Mouse (Mus musculus) left cerebral cortex, postnatal 36 days (tissue): ENCODE data around the gene Lpcat3. TPM values are rescaled to one million over a fixed set of nuclear protein-coding genes. Genes with fewer than 3 reads are reported as not detected.
A peak's percentile ranks its signal among the peaks of the same experiment; 100 is the strongest.
"Not testable (repeated sequence)": the region's sequence is repeated elsewhere in the genome, so short reads cannot be mapped to it uniquely, and the experiment has no call there.

Experiments
- DNase-seq, 2 experiments: peaks; one replicate each; pipeline ENCODE4 v3.0.0; 2021 to 2022; ENCODE audit warnings: low spot score in 2 of 2, mixed read lengths in 1 of 2
- intact Hi-C: fragments of 180-260 bp; cut with DNase I; formaldehyde crosslinking; loops from one replicate; pipeline ENCODE4 v1.15.1; 2025
- total RNA-seq, 2 experiments: library from RNA; stranded (reverse); gene quantifications; 2 replicates each; pipeline ENCODE4 v1.2.3; 2021

Lpcat3 gene
- 10 to 100 TPM; 20.9 to 23.0 TPM for total RNA-seq

DNA sequence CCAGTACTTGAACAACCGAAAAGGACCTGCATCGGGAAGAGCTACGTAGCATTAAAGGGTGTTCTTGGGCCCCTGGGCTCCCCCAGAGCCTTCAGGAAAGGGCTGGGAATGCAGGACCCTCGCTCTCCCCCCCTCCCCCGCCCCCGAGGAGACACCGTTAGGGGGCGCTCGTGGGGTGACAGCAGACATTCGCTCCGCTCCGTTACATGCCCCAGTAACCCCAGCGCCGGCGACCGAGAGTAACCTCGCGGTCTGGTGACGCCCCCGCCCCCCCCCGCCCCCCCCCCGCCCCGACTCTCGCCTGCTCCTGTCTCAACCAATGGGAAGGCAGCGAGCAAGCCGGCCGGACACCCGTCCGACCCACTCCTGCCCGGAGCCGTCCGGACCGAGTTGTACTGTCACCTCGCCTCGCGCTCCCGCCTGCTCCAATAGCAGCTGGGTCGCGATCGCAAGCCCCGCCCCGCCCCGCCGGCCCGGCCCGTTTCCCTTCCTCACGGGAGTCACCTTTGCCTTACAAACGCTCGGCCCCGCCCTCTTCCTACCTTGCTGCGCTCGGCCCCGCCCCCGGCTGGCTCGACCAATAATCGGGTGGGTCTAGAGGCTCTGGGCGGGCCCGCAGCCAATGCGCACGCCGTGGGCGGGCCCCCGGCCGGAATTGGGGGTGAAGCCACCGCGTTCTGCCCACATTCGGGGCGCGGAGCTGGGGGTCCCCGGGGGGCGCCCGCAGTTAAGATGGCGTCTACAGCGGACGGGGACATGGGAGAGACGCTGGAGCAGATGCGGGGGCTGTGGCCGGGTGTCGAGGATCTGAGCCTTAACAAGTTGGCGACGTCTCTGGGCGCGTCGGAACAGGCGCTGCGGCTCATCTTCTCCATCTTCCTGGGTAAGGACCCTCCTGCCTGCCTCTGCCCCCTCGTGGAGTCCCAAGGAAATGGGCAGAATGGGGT, at the start of gene Lpcat3:
Gene Lpcat3, plus strand, starts transcription at position 551 of the 947 bp plus-strand sequence.
- peak; percentile 97 to 98 for DNase-seq
- intact Hi-C loops: loop anchor here (1.0 to 5.0 kb wide), 3 partner anchors 40 to 97 kb away; partner anchors contain the start of gene Grcc10

DNA sequence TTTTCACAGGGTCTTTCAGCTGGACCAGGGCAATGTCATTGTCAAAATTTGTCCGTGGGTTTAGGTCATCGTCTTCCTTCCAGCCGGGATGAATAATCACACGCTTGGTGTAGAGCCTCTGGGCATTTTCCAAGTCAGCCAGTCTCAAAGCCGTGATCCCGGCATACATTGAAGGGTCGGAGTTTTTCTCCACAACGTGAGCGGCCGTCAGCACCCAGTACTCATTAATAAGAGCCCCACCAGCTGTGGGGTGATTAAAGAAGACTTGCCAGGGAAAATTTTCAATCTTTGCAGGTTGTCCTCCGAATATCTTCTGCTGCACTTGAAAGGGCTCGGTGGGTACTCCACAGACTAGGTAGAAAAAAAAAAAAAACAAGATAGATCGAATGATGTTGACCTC, 37.2 kb upstream of the Lpcat3 start:
- DNase-seq: no peak
- intact Hi-C loops: no loop called here

DNA sequence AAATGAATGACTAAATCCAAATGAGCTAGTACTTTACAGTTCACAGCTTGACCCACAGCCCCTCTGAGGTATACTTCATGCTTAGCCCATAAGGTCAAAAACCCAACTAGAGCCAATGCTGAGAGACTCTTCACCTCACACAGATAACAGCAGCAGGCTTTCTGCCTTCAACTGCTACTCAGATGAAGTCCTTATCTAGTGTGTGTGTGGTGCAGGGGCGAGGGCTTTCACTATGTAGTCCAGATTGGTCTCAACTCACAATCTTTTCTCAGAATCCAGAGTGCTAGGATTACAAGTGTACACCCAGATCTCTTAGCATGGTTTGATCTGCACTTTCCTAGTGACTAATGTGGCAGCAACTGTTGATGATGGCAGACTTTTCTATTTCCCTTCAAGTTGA, 36.6 kb upstream of the Lpcat3 start:
- intact Hi-C loops, DNase-seq: not testable (repeated sequence)

- intact Hi-C loops: no loop called here
These were observed 32.1 kb upstream of the Lpcat3 start for GRCm38 (mm10) chr6:124630763-124631162.

DNA sequence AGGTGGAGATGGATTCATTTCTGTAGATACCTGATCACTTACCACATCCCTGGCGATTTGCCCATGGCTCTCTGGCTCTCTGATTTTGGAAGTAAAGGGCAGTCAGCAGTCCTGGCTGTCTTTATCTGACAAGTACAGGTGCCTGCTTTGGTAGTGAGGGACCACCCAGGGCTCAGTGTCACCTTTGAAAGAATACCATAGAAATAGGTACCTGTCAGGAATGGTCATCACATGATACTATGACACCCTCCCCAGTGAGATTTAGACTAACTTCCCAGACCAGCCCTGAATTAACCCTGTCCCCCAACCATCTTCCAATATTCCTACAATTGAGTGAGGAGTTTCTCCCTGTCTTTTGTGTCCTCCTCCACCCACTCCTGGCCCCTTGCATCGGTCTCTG, 26.8 kb upstream of the Lpcat3 start, which contains the start of gene C1s2:
Gene C1s2, minus strand, starts transcription at position 101 of the 400 bp plus-strand sequence.
- DNase-seq, intact Hi-C loops: not testable (repeated sequence)

More at GRCm38 (mm10) chr6:124630763-124631162, 32.1 kb upstream of the Lpcat3 start:
- DNase-seq: no peak

GRCm38 (mm10) chr6:124636858-124637460, 25.9 kb upstream of the Lpcat3 start:
- intact Hi-C loops, DNase-seq: not testable (repeated sequence)

- intact Hi-C loops: loop anchor here (5.0 kb wide), 1 partner anchor 73 kb away; no protein-coding TSS in a partner anchor
- no peak for DNase-seq
These were observed 22.8 kb upstream of the Lpcat3 start for GRCm38 (mm10) chr6:124640041-124640440.

DNA sequence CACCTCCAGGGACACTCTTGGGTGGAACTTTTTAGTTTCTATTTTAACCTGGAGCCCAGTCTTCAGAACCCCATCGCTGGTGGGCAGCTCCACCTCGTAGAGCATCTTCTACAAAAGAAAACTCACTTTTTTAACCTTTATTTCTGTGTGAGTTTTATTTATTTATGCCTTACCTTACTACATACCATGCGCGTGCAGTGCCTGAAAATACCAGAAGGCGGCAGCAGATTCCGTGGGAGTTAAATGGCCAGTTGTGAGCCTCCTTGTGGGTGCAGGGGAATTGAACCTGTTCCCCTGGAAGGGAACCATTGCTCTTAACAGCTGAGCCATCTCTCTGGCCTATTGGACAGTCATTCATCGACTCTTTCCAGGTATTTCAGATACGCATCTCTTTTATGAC, 21.8 kb upstream of the Lpcat3 start:
- DNase-seq: peak; percentile 10 to 28
- intact Hi-C loops: loop anchor here (5.0 kb wide), 1 partner anchor 74 kb away; no protein-coding TSS in a partner anchor

GRCm38 (mm10) chr6:124646394-124646793, 16.4 kb upstream of the Lpcat3 start:
- intact Hi-C loops: no loop called here
- DNase-seq: no peak

GRCm38 (mm10) chr6:124655893-124656292, 6.9 kb upstream of the Lpcat3 start:
- intact Hi-C loops: no loop called here
- DNase-seq: no peak

GRCm38 (mm10) chr6:124658067-124658466, 4.8 kb upstream of the Lpcat3 start:
- DNase-seq: no peak
- intact Hi-C loops: no loop called here

DNA sequence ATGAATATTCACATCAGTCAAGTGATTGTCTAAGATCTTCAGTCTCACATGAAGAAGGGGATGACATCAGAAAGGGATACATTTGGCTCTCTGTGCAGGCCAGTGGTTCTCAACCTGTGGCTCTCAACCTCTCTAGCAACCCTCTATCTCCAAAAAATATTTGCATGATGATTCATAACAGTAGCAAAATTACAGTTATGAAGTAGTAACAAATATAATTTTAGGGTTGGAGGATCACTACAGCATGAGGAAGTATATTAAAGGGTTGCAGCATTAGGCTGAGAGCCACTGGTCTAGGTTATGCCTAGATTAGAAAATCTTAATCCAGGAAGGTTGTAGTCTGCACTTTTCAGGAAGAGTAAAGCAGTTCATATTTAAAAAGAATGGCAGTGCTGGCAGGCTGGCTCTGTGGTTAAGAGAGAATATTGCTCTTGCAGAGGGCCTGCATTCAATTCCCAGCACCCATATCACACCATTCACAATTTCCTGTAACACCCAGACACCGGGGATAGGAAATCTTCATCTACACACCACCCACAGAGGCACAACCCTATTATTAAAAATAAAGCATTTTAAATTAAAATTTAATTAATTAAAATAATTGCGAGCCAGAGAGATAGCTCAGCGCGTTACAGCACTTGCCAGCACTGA, 1.5 kb upstream of the Lpcat3 start:
- no peak for DNase-seq
- intact Hi-C loops: loop anchor here (5.0 kb wide), 1 partner anchor 41 kb away; no protein-coding TSS in a partner anchor

GRCm38 (mm10) chr6:124661995-124662394, 832 bp upstream of the Lpcat3 start:
- intact Hi-C loops: loop anchor here (1.0 to 5.0 kb wide), 3 partner anchors 40 to 97 kb away; partner anchors contain the start of gene Grcc10
- DNase-seq: no peak

- DNase-seq: no peak
- intact Hi-C loops: loop anchor here (2.0 to 5.0 kb wide), 2 partner anchors 39 to 77 kb away; partner anchors contain the start of gene Grcc10
These were observed 583 bp downstream of the Lpcat3 start for GRCm38 (mm10) chr6:124663424-124663795.

- intact Hi-C loops: loop anchor here (5.0 kb wide), 1 partner anchor 38 kb away; no protein-coding TSS in a partner anchor
- DNase-seq: no peak
These were observed 1.4 kb downstream of the Lpcat3 start for GRCm38 (mm10) chr6:124664256-124664655.

DNA sequence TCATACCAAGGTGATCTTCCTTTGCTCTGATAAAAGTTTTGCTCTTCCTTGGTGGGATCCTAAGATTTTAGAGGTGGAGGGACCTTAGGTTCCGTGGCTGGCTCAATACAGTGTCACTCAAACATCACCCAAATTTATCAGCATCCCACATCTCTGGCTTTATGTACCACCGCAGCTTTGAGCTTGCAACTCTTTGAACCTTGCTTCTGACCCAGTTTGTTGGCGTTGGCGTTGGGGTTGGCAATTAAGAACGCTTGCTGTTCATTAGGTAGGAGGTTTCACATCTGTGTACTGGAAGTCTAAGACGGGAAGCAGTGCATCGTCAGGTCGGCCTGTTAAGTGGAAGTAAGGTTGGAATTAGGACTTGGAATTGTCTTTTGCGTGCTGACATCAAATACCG, 2.2 kb downstream of the Lpcat3 start:
- DNase-seq: no peak
- intact Hi-C loops: no loop called here

DNA sequence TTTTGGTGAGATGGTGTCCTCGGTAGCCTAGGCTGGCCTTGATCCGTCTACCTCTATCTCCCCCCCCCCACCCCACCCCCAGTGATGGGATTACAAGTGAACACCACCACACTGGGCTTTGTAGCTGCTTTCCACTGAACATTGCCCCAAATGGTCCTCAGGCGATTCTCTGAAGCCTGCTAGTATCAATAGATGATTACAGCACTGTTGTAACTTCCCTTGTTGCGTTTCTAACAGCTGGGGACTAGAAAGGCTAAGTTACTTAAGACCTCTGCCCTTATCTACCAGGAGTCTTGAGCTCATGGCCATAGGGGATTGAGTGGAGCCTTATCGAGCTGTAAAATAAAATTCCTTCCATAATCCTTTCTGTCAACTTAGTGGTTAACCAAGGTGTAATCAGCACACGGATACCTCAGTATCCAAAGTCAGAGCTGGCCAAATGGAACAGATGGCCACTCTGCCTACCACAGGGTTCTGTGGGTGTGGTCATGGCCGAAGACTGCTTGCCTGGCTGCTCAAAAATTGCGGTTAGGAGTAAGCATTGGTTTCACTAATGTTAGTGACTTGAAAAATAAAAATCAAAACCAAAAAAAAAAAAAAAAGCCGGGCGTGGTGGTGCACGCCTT, 6.5 kb downstream of the Lpcat3 start:
- DNase-seq: no peak
- intact Hi-C loops: no loop called here

- intact Hi-C loops: no loop called here
- no peak for DNase-seq
These were observed 7.6 kb downstream of the Lpcat3 start for GRCm38 (mm10) chr6:124670281-124670900.

GRCm38 (mm10) chr6:124672100-124672499, 9.3 kb downstream of the Lpcat3 start:
- DNase-seq: no peak
- intact Hi-C loops: no loop called here
